Mouse (Mus musculus): ENCODE measurements at regions not wholly inside any gene's neighbourhood (a gene's known extent, or its start where the extent isn't known, plus 50 kb on each side); places are given as distances from the start of the nearest gene placed in this dataset.
"Not testable (repeated sequence)": the region's sequence is repeated elsewhere in the genome, so short reads cannot be mapped to it uniquely, and the experiment has no call there.

DNA sequence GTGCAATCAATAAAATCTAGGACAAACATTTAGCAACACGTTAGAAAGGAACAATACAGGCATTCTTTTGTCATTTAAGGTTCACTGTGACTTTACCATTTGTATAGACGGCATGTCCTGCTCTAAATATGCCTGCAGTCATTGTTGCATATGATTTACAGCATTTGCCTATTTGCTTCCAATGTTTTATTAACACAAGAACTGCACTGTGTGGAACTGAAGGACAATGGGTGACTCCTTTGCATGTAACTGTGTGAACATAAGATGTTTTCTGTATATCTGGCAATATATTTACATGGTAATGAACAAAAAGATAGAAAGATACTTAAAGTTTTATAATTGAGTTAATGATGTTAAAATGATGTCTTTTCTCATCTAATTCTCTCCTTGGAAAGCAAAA is 57.1 kb downstream of the Pou4f1 start:
- 30% methylated on average over 2 of the region's 2 CpGs for WGBS
- Histone ChIP-seq H3K36me3 (ENCODE audit: control insufficient read depth, insufficient read depth, low read length) (no peaks in the 10 kb centered on the region), H3K9ac (ENCODE audit: low read depth, low read length) (no peak overlapping the region), H3K4me1 (ENCODE audit: control insufficient read depth, insufficient read depth, low read length) (no peaks in the 10 kb centered on the region), H3K27me3 (replicated peaks; ENCODE audit: control insufficient read depth, insufficient read depth, low read length) (no peaks in the 10 kb centered on the region), H3K4me2 (ENCODE audit: low read depth, low read length) (no peak overlapping the region), H3K27ac (ENCODE audit: low read length) (no peak overlapping the region), H3K4me3 (ENCODE audit: low read length) (no peak overlapping the region), H3K9me3 (ENCODE audit: control insufficient read depth, low read length) (no peaks in the 10 kb centered on the region)
- ATAC-seq: no peak

DNA sequence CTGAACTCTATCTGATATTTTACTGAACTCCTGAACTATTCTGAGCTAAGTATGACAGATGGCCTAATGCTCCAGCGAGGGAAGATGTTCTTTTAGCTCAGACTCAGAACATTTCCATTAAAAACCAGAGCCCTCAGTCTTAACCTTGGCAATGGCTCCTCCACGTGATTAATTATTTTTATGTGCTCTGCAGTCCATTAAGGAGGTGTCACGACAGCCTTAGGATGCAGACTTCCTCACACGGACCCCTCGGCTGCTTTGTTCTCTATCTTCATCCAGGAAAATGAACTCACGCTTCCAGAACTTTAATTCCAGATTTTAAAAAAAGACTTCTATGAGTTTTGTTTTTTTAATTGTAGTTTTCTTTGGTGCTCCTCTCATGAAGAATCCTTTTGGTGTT is 57.5 kb downstream of the Pou4f1 start:
- Histone ChIP-seq H3K4me2 (ENCODE audit: low read depth, low read length) (no peak overlapping the region), H3K9me3 (ENCODE audit: control insufficient read depth, low read length) (no peaks in the 10 kb centered on the region), H3K36me3 (ENCODE audit: control insufficient read depth, insufficient read depth, low read length) (no peaks in the 10 kb centered on the region), H3K27me3 (replicated peaks; ENCODE audit: control insufficient read depth, insufficient read depth, low read length) (no peaks in the 10 kb centered on the region), H3K9ac (ENCODE audit: low read depth, low read length) (no peak overlapping the region), H3K4me3 (ENCODE audit: low read length) (no peak overlapping the region), H3K4me1 (ENCODE audit: control insufficient read depth, insufficient read depth, low read length) (no peaks in the 10 kb centered on the region), H3K27ac (ENCODE audit: low read length) (no peak overlapping the region)
- ATAC-seq: no peak
- WGBS: 33% methylated on average over 6 of the region's 6 CpGs

DNA sequence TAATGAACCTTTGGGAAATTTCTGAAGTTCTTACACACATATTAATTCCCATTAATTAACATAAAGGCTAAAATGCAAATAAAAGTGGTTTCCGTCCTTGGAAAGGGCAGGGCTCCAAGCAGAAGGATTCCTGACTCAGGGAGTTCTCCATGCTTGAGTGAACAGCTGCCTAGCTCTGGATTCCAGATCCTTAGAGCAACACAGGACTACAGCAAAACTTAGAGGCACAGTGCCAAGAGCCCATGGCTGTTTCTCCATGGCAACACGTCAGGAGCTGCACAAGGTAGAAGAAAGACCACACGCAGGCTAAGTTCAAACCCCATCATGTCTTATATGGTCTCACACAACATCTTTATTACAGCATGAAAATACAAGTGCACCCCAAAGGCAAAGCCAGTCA is 61.7 kb downstream of the Pou4f1 start:
- 69% methylated on average over 3 of the region's 3 CpGs for WGBS
- H3K4me2 ChIP-seq (ENCODE audit: low read depth, low read length): no peak overlapping the region
- no peak overlapping the region for H3K9ac ChIP-seq (ENCODE audit: low read depth, low read length)
- no peak overlapping the region for H3K27ac ChIP-seq (ENCODE audit: low read length)
- H3K9me3 ChIP-seq (ENCODE audit: control insufficient read depth, low read length): no peaks in the 10 kb centered on the region
- H3K4me3 ChIP-seq (ENCODE audit: low read length): no peak overlapping the region
- no peaks in the 10 kb centered on the region for H3K36me3 ChIP-seq (ENCODE audit: control insufficient read depth, insufficient read depth, low read length)
- ATAC-seq: no peak
- H3K27me3 ChIP-seq (replicated peaks; ENCODE audit: control insufficient read depth, insufficient read depth, low read length): no peaks in the 10 kb centered on the region
- H3K4me1 ChIP-seq (ENCODE audit: control insufficient read depth, insufficient read depth, low read length): no peaks in the 10 kb centered on the region

DNA sequence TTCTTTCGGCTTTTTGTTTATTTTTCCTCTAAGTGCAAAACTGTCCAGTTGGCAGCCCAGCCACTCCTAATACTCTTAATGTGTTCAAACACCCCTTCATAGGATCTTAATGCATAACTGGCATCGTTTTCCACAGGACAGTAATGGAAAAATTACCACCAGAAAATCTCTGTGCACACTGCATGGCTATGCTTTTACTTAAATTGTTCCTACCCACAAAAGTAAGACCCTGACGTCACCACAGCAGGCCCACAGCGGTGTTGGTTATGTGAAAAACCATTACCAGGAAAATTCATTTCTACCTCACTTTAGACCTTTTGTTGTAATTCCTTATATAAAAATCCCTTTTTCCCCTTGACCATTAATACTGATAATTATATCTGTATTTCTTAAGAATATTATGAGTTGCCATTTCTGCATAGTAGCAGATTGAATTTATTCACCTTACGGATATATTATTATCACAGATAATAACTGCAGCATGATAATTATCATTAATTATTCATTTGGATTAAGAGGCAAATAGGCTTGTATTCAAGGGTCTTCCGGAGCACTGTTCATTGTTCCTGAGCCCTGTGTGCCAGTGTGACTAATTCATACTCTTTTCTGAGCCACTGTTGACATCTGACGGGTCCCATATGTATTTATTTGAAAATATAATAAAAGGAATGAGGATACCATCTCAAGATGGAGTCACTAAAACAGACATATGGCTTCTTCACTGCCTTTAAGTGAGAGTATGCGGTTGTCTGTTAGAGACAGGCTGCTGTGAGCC is 78.3 kb downstream of the Pou4f1 start:
- no peak overlapping the region for H3K4me2 ChIP-seq (ENCODE audit: low read depth, low read length)
- H3K27ac ChIP-seq (ENCODE audit: low read length): no peak overlapping the region
- no peaks in the 10 kb centered on the region for H3K4me1 ChIP-seq (ENCODE audit: control insufficient read depth, insufficient read depth, low read length)
- whole genome bisulfite sequencing: 77% methylated on average over 8 of the region's 8 CpGs
- no peak for ATAC-seq
- H3K4me3 ChIP-seq (ENCODE audit: low read length): no peak overlapping the region
- no peaks in the 10 kb centered on the region for H3K27me3 ChIP-seq (replicated peaks; ENCODE audit: control insufficient read depth, insufficient read depth, low read length)
- H3K36me3 ChIP-seq (ENCODE audit: control insufficient read depth, insufficient read depth, low read length): no peaks in the 10 kb centered on the region
- no peaks in the 10 kb centered on the region for H3K9me3 ChIP-seq (ENCODE audit: control insufficient read depth, low read length)
- H3K9ac ChIP-seq (ENCODE audit: low read depth, low read length): no peak overlapping the region

DNA sequence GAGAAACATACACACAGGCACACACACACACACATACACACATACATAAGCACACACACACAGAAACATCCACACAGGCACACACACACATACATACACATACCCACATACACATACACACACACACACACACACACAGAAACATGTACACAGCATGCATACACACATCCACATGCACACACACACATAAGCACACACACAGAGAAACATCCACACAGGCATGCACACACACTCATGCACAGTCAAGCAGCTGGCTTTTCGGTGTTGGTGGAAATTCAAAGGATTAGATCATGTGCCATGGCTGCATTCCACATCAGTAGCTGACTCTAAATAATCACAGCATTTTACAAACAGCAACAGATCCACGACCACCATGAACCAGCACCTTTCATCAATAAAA is 78.9 kb downstream of the Pou4f1 start:
- H3K4me2 ChIP-seq (ENCODE audit: low read depth, low read length): no peak overlapping the region
- H3K27me3 ChIP-seq (replicated peaks; ENCODE audit: control insufficient read depth, insufficient read depth, low read length): no peaks in the 10 kb centered on the region
- H3K4me1 ChIP-seq (ENCODE audit: control insufficient read depth, insufficient read depth, low read length): no peaks in the 10 kb centered on the region
- no peak overlapping the region for H3K4me3 ChIP-seq (ENCODE audit: low read length)
- 67% methylated on average over 2 of the region's 2 CpGs for WGBS
- ATAC-seq: no peak
- no peak overlapping the region for H3K27ac ChIP-seq (ENCODE audit: low read length)
- no peak overlapping the region for H3K9ac ChIP-seq (ENCODE audit: low read depth, low read length)
- no peaks in the 10 kb centered on the region for H3K36me3 ChIP-seq (ENCODE audit: control insufficient read depth, insufficient read depth, low read length)
- H3K9me3 ChIP-seq (ENCODE audit: control insufficient read depth, low read length): no peaks in the 10 kb centered on the region

DNA sequence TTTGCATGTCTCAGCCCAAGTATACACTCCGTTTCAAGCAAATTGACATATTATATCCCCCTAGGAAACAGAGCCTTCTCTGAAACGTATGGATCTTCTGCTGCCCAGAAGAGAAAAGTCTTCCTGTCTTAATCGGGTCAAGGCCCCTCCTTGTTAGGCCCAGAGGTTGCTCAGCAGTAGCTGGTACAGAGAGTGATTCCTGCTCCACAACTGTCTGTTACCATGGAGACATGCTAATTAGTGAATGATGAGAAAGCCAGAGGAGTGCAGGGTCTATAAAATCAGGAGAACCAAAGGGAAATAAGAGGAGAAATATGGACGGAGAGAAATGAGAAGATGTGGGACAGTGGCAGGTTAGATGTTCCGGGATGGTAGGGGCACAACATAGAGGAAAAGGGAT is 86.8 kb downstream of the Pou4f1 start:
- no peak overlapping the region for H3K4me3 ChIP-seq (ENCODE audit: low read length)
- H3K9me3 ChIP-seq (ENCODE audit: control insufficient read depth, low read length): no peaks in the 10 kb centered on the region
- no peak for ATAC-seq
- H3K36me3 ChIP-seq (ENCODE audit: control insufficient read depth, insufficient read depth, low read length): no peaks in the 10 kb centered on the region
- no peak overlapping the region for H3K9ac ChIP-seq (ENCODE audit: low read depth, low read length)
- no peaks in the 10 kb centered on the region for H3K4me1 ChIP-seq (ENCODE audit: control insufficient read depth, insufficient read depth, low read length)
- H3K27ac ChIP-seq (ENCODE audit: low read length): no peak overlapping the region
- no peak overlapping the region for H3K4me2 ChIP-seq (ENCODE audit: low read depth, low read length)
- H3K27me3 ChIP-seq (replicated peaks; ENCODE audit: control insufficient read depth, insufficient read depth, low read length): no peaks in the 10 kb centered on the region
- 68% methylated on average over 5 of the region's 5 CpGs for WGBS

DNA sequence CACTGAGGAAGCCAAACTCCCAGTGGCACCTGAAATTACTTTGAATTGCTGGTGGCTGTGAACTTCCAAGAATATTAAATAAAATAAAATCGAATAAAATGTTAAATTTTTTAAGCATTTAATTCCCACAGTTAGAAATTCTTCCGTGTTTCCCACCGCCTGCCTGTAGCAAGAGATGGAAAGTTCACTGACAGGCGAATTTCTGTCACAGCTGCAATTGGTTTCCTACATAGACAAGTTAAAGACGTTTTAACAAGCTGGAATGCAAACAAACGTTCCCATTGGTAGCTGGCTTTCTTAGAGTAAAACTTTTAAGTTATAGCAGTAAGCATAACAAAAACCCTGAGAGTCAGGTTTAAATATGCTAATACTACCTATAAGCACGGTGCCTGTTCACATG is 95.0 kb downstream of the Pou4f1 start:
- Histone ChIP-seq H3K4me3 (ENCODE audit: low read length) (no peak overlapping the region), H3K27ac (ENCODE audit: low read length) (no peak overlapping the region), H3K4me1 (ENCODE audit: control insufficient read depth, insufficient read depth, low read length) (no peaks in the 10 kb centered on the region), H3K4me2 (ENCODE audit: low read depth, low read length) (no peak overlapping the region), H3K9me3 (ENCODE audit: control insufficient read depth, low read length) (no peaks in the 10 kb centered on the region), H3K9ac (ENCODE audit: low read depth, low read length) (no peak overlapping the region), H3K27me3 (replicated peaks; ENCODE audit: control insufficient read depth, insufficient read depth, low read length) (no peaks in the 10 kb centered on the region), H3K36me3 (ENCODE audit: control insufficient read depth, insufficient read depth, low read length) (no peaks in the 10 kb centered on the region)
- ATAC-seq: no peak
- 51% methylated on average over 7 of the region's 7 CpGs for WGBS

DNA sequence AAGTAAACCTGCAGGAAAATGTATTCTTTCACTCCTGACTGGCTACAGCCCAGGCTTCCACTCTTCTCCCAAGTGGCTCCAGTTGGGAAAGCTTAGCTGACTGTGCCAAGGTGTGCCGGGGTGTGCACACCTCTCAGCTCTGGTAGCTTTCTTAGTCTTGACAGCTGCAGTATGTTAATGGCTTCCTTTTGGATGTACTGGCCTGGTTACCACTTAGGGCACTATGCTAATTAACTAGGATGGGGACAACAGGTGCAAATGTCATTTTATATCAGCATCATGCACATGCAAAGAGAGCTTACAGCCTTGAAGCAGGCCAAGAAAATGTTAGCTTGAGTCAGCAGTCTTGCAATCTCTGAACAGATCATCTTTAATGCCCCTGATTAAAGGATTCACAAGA is 111.2 kb downstream of the Pou4f1 start:
- ATAC-seq: no peak
- H3K36me3 ChIP-seq (ENCODE audit: control insufficient read depth, insufficient read depth, low read length): no peaks in the 10 kb centered on the region
- no peak overlapping the region for H3K4me2 ChIP-seq (ENCODE audit: low read depth, low read length)
- no peaks in the 10 kb centered on the region for H3K27me3 ChIP-seq (replicated peaks; ENCODE audit: control insufficient read depth, insufficient read depth, low read length)
- no peaks in the 10 kb centered on the region for H3K4me1 ChIP-seq (ENCODE audit: control insufficient read depth, insufficient read depth, low read length)
- no peaks in the 10 kb centered on the region for H3K9me3 ChIP-seq (ENCODE audit: control insufficient read depth, low read length)
- WGBS: 74% methylated on average over 1 of the region's 1 CpGs
- H3K9ac ChIP-seq (ENCODE audit: low read depth, low read length): no peak overlapping the region
- H3K4me3 ChIP-seq (ENCODE audit: low read length): no peak overlapping the region
- H3K27ac ChIP-seq (ENCODE audit: low read length): no peak overlapping the region

DNA sequence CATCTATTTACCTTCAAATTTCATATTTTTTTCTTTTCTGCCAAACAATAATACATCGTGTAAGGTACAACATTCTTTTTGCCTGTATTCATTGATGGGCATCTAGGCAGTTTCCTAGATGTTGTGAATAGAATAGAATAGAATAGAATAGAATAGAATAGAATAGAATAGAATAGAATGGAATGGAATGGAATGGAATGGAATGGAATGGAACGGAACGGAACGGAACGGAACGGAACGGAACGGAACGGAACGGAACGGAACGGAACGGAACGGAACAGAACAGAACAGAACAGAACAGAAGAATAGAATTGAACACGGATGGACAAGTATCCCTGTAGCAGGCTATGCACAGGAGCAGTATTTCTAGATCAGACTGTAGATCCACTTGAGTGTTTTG is 131.0 kb downstream of the Pou4f1 start:
- H3K27me3 ChIP-seq (replicated peaks; ENCODE audit: control insufficient read depth, insufficient read depth, low read length); H3K4me3 ChIP-seq (ENCODE audit: low read length); H3K36me3 ChIP-seq (ENCODE audit: control insufficient read depth, insufficient read depth, low read length); H3K9me3 ChIP-seq (ENCODE audit: control insufficient read depth, low read length); H3K4me2 ChIP-seq (ENCODE audit: low read depth, low read length); ATAC-seq; H3K4me1 ChIP-seq (ENCODE audit: control insufficient read depth, insufficient read depth, low read length); H3K9ac ChIP-seq (ENCODE audit: low read depth, low read length); H3K27ac ChIP-seq (ENCODE audit: low read length): not testable (repeated sequence)
- 92% methylated on average over 15 of the region's 15 CpGs for WGBS

DNA sequence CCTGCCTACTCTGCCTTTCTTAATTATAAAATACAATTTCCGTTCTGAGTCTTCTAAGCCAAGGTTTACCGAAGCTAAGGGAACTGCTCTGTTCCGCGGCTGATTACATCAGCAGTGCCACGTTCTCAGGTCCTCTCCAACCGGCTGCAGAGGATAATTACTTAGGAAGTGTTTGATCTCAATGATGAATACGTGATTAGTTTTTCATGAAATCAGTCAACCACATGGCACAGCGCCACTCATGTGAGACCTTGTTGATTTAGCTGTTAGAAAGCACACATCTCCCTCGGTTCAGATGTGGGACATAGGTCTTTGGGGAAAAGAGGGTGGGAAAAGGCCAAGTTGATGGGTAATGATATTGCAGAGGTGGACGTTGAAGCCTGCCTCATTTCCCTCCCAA is 141.7 kb downstream of the Pou4f1 start:
- H3K27me3 ChIP-seq (replicated peaks; ENCODE audit: control insufficient read depth, insufficient read depth, low read length): no peaks in the 10 kb centered on the region
- H3K9me3 ChIP-seq (ENCODE audit: control insufficient read depth, low read length): no peaks in the 10 kb centered on the region
- WGBS: 73% methylated on average over 10 of the region's 10 CpGs
- H3K4me2 ChIP-seq (ENCODE audit: low read depth, low read length): no peak overlapping the region
- no peak overlapping the region for H3K9ac ChIP-seq (ENCODE audit: low read depth, low read length)
- no peak for ATAC-seq
- H3K4me3 ChIP-seq (ENCODE audit: low read length): no peak overlapping the region
- H3K4me1 ChIP-seq (ENCODE audit: control insufficient read depth, insufficient read depth, low read length): no peaks in the 10 kb centered on the region
- no peaks in the 10 kb centered on the region for H3K36me3 ChIP-seq (ENCODE audit: control insufficient read depth, insufficient read depth, low read length)
- H3K27ac ChIP-seq (ENCODE audit: low read length): no peak overlapping the region

All from intestine, embryonic 16.5 days (tissue).